Mouse (Mus musculus): ENCODE measurements around the gene Epb41l3.

The Epb41l3 gene

GRCm38 (mm10) chr17:69256441-69256840 lies 181.0 kb downstream of the Epb41l3 start:
- DNase-seq, result peak; percentile 55 to 68

GRCm38 (mm10) chr17:69263810-69264565 lies 188.5 kb downstream of the Epb41l3 start:
- no peak for DNase-seq

DNA sequence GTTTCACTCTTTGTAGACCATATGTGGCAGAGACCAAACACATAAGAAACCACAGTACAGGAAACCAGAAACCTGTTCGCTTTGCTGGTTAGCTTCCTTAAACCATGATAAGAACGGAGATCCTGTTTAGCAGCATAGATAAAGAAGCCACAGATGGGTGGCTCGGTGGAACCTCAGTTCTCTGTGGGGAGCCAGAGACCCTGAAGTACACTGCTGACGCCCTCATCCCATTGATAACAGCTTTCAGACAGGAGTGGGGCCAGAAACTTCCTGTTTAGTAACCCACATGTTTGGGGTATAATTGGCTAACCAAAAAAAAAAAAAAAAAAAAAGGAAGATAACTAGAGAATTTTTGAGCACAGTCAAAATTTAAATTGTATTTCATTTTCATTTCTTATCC lies 189.7 kb downstream of the Epb41l3 start:
- no peak for DNase-seq

GRCm38 (mm10) chr17:69265759-69266463 lies 190.4 kb downstream of the Epb41l3 start:
- DNase-seq, result peak; percentile 32

GRCm38 (mm10) chr17:69266936-69267335 lies 191.5 kb downstream of the Epb41l3 start:
- DNase-seq, result peak in 1 of 2 experiments; percentile 30

DNA sequence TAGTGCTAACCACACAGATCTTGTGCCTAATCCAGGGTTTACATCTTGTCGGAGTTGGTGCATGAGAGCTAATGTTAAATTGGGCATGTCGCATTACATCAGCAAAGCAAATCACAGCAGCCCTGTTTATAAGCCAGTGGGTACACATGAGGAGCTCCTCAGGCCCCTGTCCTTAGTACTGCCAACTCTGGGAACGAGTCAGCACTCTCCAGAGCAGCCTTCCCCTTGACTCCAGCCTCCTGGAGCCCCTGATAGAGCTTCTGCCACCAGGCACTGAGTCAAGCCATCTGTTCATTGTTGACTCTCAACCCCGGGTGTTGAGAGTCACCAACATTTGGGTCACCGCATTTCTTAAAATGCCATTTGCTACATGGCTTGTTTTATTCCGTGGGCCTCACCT lies 192.0 kb downstream of the Epb41l3 start:
- DNase-seq, result peak; percentile 74 to 84

DNA sequence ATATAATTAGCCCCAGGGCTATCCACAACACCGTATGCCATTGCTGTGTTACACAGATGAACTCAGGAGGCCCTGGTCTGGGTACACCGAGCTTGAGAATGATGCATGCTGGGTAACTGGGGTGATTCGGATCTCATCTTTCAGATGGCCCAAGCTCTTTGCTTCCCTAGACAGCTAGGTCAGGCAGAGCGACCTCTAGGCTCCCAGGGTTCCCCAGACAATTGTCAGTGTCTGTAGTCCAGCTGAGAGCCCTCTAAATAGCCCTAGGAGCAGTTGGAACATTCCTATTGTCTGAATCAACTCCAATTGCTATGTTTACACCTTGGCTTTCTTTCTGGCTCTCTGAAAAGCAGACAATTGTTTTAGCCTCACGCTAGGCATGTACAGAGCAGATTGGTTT lies 201.9 kb downstream of the Epb41l3 start:
- DNase-seq, result no peak

- DNase-seq, result no peak
Measured at GRCm38 (mm10) chr17:69284511-69284910, 209.0 kb downstream of the Epb41l3 start.

- DNase-seq, result no peak
Measured at GRCm38 (mm10) chr17:69288130-69288529, 212.6 kb downstream of the Epb41l3 start.

DNA sequence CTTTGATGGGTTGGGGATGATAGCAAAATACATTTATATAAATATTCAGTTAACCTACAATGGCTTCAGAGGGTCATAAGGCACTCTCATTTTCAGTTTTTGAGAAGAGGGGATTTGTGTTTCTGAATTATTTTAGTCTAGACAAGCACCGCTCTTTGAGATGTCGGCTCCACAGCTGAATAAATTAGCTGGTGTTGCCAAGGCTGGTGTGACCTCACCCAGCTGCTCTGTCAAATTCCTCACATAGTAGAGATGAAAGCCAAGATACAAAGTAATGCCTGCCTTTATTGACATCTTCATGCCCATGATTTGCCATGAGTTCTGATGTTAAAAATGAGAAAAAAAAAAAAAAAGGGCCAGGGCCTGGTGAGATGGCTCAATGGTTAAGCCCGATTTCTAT lies 214.8 kb downstream of the Epb41l3 start:
- no peak for DNase-seq

- no peak for DNase-seq
Measured at GRCm38 (mm10) chr17:69301552-69301951, 226.1 kb downstream of the Epb41l3 start.

DNA sequence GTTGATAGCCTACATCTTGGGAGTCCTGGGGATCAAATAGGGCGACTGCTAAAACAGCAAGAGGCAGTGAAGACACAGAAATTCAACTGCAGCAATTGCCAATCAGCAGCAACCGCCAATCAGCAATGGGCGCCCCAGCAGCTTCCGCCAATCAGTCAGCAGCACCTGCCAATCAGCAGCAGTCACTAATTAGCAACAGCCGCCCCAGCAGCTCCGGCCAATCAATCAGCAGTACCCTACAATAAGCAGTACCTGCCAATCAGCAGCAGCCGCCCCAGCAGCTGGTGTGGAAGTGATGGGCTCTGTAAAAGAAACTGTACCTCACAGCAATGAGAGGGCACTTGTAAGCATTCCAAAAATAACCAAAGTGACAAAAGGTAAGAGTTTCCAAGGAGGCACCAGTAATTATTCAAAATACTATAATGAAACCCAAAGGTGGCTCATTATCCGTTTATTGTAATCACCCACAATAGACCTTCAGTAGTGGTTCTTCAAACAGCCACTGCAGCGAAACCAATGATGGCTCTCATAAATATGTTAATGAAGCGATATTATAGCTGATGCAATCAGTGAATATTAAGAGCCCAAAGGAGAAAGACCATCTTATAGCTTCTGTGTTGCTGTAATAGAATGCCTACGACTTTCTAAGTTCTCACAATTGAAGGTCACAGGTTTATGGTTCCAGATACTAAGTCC lies 228.2 kb downstream of the Epb41l3 start:
- DNase-seq, result peak; percentile 19 to 37

GRCm38 (mm10) chr17:69307636-69308035 lies 232.2 kb downstream of the Epb41l3 start:
- DNase-seq, result no peak

- no peak for DNase-seq
Measured at GRCm38 (mm10) chr17:69309872-69310271, 234.4 kb downstream of the Epb41l3 start.

GRCm38 (mm10) chr17:69320496-69320895 lies 245.0 kb downstream of the Epb41l3 start:
- DNase-seq, result no peak

DNA sequence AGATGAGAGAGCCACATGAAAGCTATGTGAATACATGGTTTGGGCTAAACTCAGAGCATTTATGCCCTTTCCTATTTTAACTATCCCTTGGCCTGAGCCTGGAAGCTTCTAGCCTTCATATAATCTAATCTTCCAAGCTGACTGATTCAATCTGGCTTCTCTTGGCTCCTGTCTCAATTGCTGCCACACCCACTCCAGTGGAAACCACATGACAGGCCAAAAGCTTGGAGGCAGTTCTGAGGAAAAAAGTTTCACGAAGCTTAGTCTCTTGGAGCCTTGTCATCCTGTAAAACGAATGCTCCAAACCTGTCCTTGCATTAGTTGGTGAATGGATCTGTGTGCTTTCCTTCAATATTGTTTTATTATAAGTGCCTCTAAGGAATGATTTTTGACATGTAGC lies 247.2 kb downstream of the Epb41l3 start:
- DNase-seq, result no peak

All from cerebellum, postnatal 14 days (tissue).